Mouse (Mus musculus) common myeloid progenitor, adult 5-6 weeks (primary cell): ENCODE results near the gene Alk. TPM values are rescaled to one million over a fixed set of nuclear protein-coding genes. Genes with fewer than 3 reads are reported as not detected.

Source experiments
- ATAC-seq: replicated peaks from 2 replicates; pipeline ENCODE4 v1.8.0; 2016; ENCODE audit warnings: low read depth, mild to moderate bottlenecking, moderate TSS enrichment, inconsistent platforms; ENCODE audit not compliant: poor library complexity, severe bottlenecking
- total RNA-seq: library from RNA; stranded (forward); fragments of 200-1000, 187-1606 nt; gene quantifications from 2 replicates; pipeline ENCODE4 v1.2.3, GENCODE M21; 2017

The Alk gene
- total RNA-seq, 1 experiment from 2014 or later, result not detected

DNA sequence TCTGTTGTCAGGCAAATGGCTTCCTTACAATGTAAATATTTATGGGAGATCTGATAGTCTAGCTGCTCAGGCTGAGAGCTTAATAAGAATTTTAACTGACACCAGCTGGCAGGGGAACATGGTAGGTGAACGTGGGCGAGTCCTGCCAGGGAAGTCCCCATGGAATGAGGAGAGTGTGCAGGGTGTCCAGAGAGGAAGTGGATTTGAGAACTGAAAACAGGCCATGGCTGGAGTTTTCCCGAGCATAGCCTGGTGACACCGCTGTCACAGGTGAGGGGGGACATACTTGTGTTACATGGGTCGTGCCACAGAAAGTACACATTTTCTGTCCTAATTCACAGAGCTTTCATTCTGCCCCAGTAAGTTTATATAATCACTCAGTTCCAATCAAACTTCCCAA, 739.0 kb downstream of the Alk start:
- 0 out of 2 replicates have a peak, but pooled peaks have one; percentile 25 for ATAC-seq

GRCm38 (mm10) chr17:71864039-71864438, 740.4 kb downstream of the Alk start:
- no peak for ATAC-seq

DNA sequence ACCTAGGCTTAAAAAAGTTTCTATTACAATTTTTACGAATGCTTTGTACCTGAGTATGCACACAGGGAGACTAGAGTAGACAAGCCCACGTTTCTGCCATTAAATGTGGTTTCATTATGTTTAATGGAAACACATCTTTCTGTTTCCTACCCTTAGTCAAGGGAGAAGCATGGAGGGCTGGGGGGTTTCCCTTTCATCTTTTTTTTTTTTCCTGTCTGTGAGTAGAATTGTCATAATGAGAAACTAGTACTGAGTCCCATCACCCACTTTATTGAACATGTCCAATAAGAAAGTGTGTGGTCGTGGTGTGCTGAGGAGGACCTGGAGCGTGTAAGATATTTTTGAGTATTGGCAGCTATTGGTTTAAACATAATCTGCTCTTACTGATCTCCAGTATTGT, 741.5 kb downstream of the Alk start:
- no peak for ATAC-seq

GRCm38 (mm10) chr17:71862184-71862583, 742.2 kb downstream of the Alk start:
- ATAC-seq, result no peak

GRCm38 (mm10) chr17:71831960-71832359, 772.5 kb downstream of the Alk start:
- ATAC-seq, result no peak

GRCm38 (mm10) chr17:71828647-71829414, 775.6 kb downstream of the Alk start:
- ATAC-seq, result no peak

- ATAC-seq, result no peak
Observed at GRCm38 (mm10) chr17:71827627-71828026, 776.8 kb downstream of the Alk start.

DNA sequence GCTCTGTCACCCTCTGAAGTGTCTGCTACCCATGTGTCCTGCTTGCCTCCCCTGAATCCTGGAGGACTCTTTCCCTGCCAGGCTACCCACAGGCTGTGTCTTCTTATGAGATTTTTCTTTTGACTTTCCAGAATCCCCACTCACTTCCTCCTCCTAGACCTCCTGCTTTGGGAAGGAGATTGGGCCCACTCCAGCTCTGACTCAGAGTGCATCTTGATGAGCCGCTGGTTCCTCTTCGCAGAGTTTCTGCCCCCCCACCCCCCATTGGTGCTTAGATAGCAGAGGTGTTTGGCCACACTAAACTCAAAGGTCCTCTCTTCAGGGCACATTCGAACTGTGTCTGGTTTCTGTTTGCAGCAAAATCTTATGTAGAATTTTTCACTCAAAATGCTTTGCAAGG, 777.8 kb downstream of the Alk start:
- 0 out of 2 replicates have a peak, but pooled peaks have one; percentile 15 for ATAC-seq

DNA sequence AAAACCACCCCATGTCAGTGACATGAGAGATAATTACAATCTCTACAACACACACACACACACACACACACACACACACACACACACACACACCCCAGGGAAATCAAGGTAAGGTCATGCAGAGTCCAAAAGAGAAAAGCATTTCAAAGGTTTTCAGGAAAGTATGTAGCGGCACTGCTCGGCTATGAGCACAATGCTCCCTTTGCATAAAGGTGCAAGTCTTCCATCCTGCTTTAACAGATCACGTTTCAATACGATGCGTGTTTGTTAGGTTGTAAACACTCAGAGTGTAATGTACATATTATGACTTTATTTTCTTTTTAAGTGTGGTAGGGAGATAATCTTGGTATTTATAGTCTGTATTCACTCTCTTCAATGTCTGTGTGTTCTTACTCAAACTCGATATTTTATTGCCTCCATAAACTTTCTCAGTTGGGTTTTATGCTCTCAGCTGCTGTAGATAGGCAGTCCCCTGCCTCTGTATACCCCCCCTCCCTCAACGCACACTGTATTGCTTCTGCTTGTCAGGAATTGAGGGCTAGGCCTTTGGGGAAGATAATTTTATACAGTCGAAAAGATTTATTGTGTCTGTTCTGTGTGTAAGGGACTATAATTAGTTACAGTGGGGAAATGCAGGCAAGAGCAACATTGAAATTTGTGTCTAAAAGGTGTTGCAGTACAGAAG, 780.7 kb downstream of the Alk start:
- ATAC-seq, result no peak

Other genes with a start within 250 kb of the Alk start
- 17.3 and 21.9 TPM in 2 replicates for gene Ypel5, start 231.8 kb upstream of the Alk start, total RNA-seq